Mouse (Mus musculus): ENCODE results near the gene Gnb3.

DNA sequence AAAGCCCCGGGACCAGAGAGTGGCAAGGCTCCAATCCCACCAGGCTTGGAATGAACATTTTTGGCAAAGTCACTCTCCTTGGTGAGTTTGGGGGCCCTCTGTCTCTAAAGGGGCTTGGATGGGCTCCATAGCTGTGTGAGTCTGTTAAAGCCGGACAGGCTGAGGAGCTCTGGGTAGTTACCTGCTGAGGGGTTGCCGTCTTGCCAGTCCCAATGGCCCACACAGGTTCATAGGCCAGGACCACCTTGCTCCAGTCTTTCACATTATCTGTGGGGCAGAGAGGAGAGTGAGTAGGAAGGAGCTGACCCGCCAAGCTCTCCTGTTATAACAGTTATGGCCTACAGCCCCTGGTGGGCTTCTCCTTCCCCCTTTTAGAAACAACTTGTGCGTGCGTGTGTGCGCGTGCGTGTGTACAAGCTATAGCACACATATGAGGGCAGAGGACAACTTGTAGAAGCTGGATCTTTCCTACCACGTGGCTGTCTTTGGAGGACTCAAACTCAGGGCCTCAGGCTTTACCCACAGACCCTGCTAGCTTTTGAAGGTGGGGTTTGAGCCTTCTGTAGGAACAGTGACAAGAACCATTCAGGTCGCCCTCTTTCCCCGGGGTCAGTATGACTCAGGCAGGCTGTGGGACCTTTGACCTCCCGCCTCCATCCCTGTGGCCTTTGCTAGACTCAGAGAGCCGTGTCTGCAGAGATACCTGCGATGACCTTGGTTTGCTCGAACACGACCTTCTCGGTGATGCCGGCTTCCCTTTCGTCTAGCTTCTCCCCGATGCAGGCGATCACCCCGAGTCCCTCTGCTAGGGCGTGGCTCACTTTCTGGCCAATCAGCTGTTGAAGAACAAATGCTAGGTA is 28.1 kb downstream of the Gnb3 start:
- TF ChIP-seq CTCF (IDR thresholded peaks at IDR 0.05; ENCODE audit: borderline replicate concordance, insufficient read depth, low read depth, low read length), result no peak
- no peak for TF ChIP-seq POLR2A (IDR thresholded peaks at IDR 0.05; ENCODE audit: borderline replicate concordance, insufficient read depth, low read length)
